Mouse (Mus musculus): Measurements from ENCODE around the gene Olfr64. TPM values are rescaled to one million over a fixed set of nuclear protein-coding genes. Genes with fewer than 3 reads are reported as not detected.

Gene Olfr64
- polyA plus RNA-seq, 1 experiment from 2014 or later = not detected

GRCm38 (mm10) chr7:103861531-103861930 is 32.8 kb downstream of the Olfr64 start:
- 65% methylated on average over 3 of the region's 3 CpGs for WGBS
- Histone ChIP-seq H3K4me3 (ENCODE audit: low read depth, low read length) (no peak overlapping the region), H3K9ac (replicated peaks; ENCODE audit: low read depth) (no peak overlapping the region), H3K4me1 (ENCODE audit: insufficient read depth, low read depth, low read length) (no peaks in the 10 kb centered on the region), H3K27ac (ENCODE audit: low read length) (no peak overlapping the region), H3K9me3 (ENCODE audit: low read length) (no peaks in the 10 kb centered on the region), H3K27me3 (replicated peaks; ENCODE audit: insufficient read depth, low read length) (no peaks in the 10 kb centered on the region), H3K36me3 (ENCODE audit: insufficient read depth, low read length) (no peaks in the 10 kb centered on the region), H3K4me2 (replicated peaks; ENCODE audit: low read depth, low read length) (no peak overlapping the region)
- DNase-seq (ENCODE audit: low spot score) (no peak), ATAC-seq (no peak)
- no peak for TF ChIP-seq EP300 (IDR thresholded peaks at IDR 0.05)
- TF ChIP-seq CTCF (IDR thresholded peaks at IDR 0.05) = no peak

- Histone ChIP-seq H3K4me2 (replicated peaks; ENCODE audit: low read depth, low read length) (no peak overlapping the region), H3K9me3 (ENCODE audit: low read length) (no peaks in the 10 kb centered on the region), H3K27me3 (replicated peaks; ENCODE audit: insufficient read depth, low read length) (no peaks in the 10 kb centered on the region), H3K27ac (ENCODE audit: low read length) (no peak overlapping the region), H3K4me3 (ENCODE audit: low read depth, low read length) (no peak overlapping the region), H3K9ac (replicated peaks; ENCODE audit: low read depth) (no peak overlapping the region), H3K36me3 (ENCODE audit: insufficient read depth, low read length) (no peaks in the 10 kb centered on the region), H3K4me1 (ENCODE audit: insufficient read depth, low read depth, low read length) (no peaks in the 10 kb centered on the region)
- ATAC-seq = peak; percentile 80
- 34% methylated on average over 1 of the region's 1 CpGs for WGBS
- TF ChIP-seq EP300 (IDR thresholded peaks at IDR 0.05) = no peak
- TF ChIP-seq CTCF (IDR thresholded peaks at IDR 0.05) = no peak
- DNase-seq (ENCODE audit: low spot score) = peak; percentile 22
Observed at GRCm38 (mm10) chr7:103860855-103861254, 33.4 kb downstream of the Olfr64 start.

- Histone ChIP-seq H3K9me3 (ENCODE audit: low read length) (no peaks in the 10 kb centered on the region), H3K36me3 (ENCODE audit: insufficient read depth, low read length) (no peaks in the 10 kb centered on the region), H3K27me3 (replicated peaks; ENCODE audit: insufficient read depth, low read length) (no peaks in the 10 kb centered on the region), H3K27ac (ENCODE audit: low read length) (no peak overlapping the region), H3K9ac (replicated peaks; ENCODE audit: low read depth) (no peak overlapping the region), H3K4me3 (ENCODE audit: low read depth, low read length) (no peak overlapping the region), H3K4me1 (ENCODE audit: insufficient read depth, low read depth, low read length) (no peaks in the 10 kb centered on the region), H3K4me2 (replicated peaks; ENCODE audit: low read depth, low read length) (no peak overlapping the region)
- DNase-seq (ENCODE audit: low spot score) = no peak
- 33% methylated on average over 2 of the region's 2 CpGs for WGBS
- TF ChIP-seq CTCF (IDR thresholded peaks at IDR 0.05) (no peak), EP300 (IDR thresholded peaks at IDR 0.05) (no peak)
- 0 out of 2 replicates have a peak, but pooled peaks have one; percentile 43 for ATAC-seq
Observed at GRCm38 (mm10) chr7:103859076-103859475, 35.2 kb downstream of the Olfr64 start.

- DNase-seq (ENCODE audit: low spot score) = no peak
- Histone ChIP-seq H3K4me3 (ENCODE audit: low read depth, low read length) (no peak overlapping the region), H3K9ac (replicated peaks; ENCODE audit: low read depth) (no peak overlapping the region), H3K27ac (ENCODE audit: low read length) (no peak overlapping the region), H3K4me2 (replicated peaks; ENCODE audit: low read depth, low read length) (no peak overlapping the region), H3K36me3 (ENCODE audit: insufficient read depth, low read length) (no peaks in the 10 kb centered on the region), H3K27me3 (replicated peaks; ENCODE audit: insufficient read depth, low read length) (no peaks in the 10 kb centered on the region), H3K9me3 (ENCODE audit: low read length) (no peaks in the 10 kb centered on the region), H3K4me1 (ENCODE audit: insufficient read depth, low read depth, low read length) (no peaks in the 10 kb centered on the region)
- no peak for TF ChIP-seq EP300 (IDR thresholded peaks at IDR 0.05)
- TF ChIP-seq CTCF (IDR thresholded peaks at IDR 0.05) = no peak
- WGBS = 42% methylated on average over 1 of the region's 1 CpGs
- no peak for ATAC-seq
Observed at GRCm38 (mm10) chr7:103854669-103855068, 39.6 kb downstream of the Olfr64 start.

- no peak for DNase-seq (ENCODE audit: low spot score)
- TF ChIP-seq CTCF (IDR thresholded peaks at IDR 0.05) (no peak), EP300 (IDR thresholded peaks at IDR 0.05) (no peak)
- no peak for ATAC-seq
- no peak within 1 kb of the TSS for H3K4me3 ChIP-seq (ENCODE audit: low read depth, low read length)
- H3K27ac ChIP-seq (ENCODE audit: low read length) = no peak within 1 kb of the TSS
- no peaks in the 10 kb centered on the region for H3K9me3 ChIP-seq (ENCODE audit: low read length)
- H3K4me2 ChIP-seq (replicated peaks; ENCODE audit: low read depth, low read length) = no peak within 1 kb of the TSS
- no peaks in the 10 kb centered on the region for H3K4me1 ChIP-seq (ENCODE audit: insufficient read depth, low read depth, low read length)
- WGBS = 43% methylated on average over 2 of the region's 2 CpGs
- H3K27me3 ChIP-seq (replicated peaks; ENCODE audit: insufficient read depth, low read length) = no peaks in the 10 kb centered on the region
- no peak within 1 kb of the TSS for H3K9ac ChIP-seq (replicated peaks; ENCODE audit: low read depth)
- H3K36me3 ChIP-seq (ENCODE audit: insufficient read depth, low read length) = no peaks in the 10 kb centered on the region
Observed at GRCm38 (mm10) chr7:103853090-103853489, 41.2 kb downstream of the Olfr64 start, which contains the start of gene Hbb-y. Hbb-y (minus strand) TSS chr7:103853216.

GRCm38 (mm10) chr7:103844525-103845325 is 49.6 kb downstream of the Olfr64 start:
- Histone ChIP-seq H3K27me3 (replicated peaks; ENCODE audit: insufficient read depth, low read length) (no peaks in the 10 kb centered on the region), H3K27ac (ENCODE audit: low read length) (no peak overlapping the region), H3K36me3 (ENCODE audit: insufficient read depth, low read length) (no peaks in the 10 kb centered on the region), H3K4me1 (ENCODE audit: insufficient read depth, low read depth, low read length) (no peaks in the 10 kb centered on the region), H3K4me3 (ENCODE audit: low read depth, low read length) (no peak overlapping the region), H3K9me3 (ENCODE audit: low read length) (no peaks in the 10 kb centered on the region), H3K4me2 (replicated peaks; ENCODE audit: low read depth, low read length) (no peak overlapping the region), H3K9ac (replicated peaks; ENCODE audit: low read depth) (no peak overlapping the region)
- DNase-seq (ENCODE audit: low spot score) = no peak
- no peak for TF ChIP-seq EP300 (IDR thresholded peaks at IDR 0.05)
- no peak for TF ChIP-seq CTCF (IDR thresholded peaks at IDR 0.05)
- no peak for ATAC-seq
- 29% methylated on average over 2 of the region's 2 CpGs for WGBS

Data from lung, postnatal 0 days (tissue).